Mouse (Mus musculus) MEL (cell line): ENCODE data around the gene Ip6k3. TPM values are rescaled to one million over a fixed set of nuclear protein-coding genes. Genes with fewer than 3 reads are reported as not detected.

Source experiments
- DNase-seq: peaks from one replicate; pipeline ENCODE4 v3.0.0; 2011; ENCODE audit warnings: low read depth, low spot score
- H3K27ac ChIP-seq: 2 replicates; pipeline ENCODE4 v1.5.1; 2012; ENCODE audit warnings: low read depth, mild to moderate bottlenecking, control low read depth, low read length, moderate library complexity; ENCODE audit not compliant: control insufficient read depth
- H3K27me3 ChIP-seq, 2 experiments: fragments of 150-350 bp in 1 of 2; sonication (generic) in 1 of 2; 2 replicates each; pipeline ENCODE4 v1.6.1; 2012; ENCODE audit warnings: low read length in 2 of 2, mild to moderate bottlenecking in 2 of 2, improper control_type of control experiment in 1 of 2, moderate library complexity in 1 of 2; ENCODE audit not compliant: insufficient read depth in 2 of 2, control insufficient read depth in 1 of 2
- H3K36me3 ChIP-seq, 2 experiments: 2 replicates each; pipeline ENCODE4 v1.6.1; 2012 to 2014; ENCODE audit warnings: low read length in 2 of 2, improper control_type of control experiment in 1 of 2, inconsistent platforms in 1 of 2, mild to moderate bottlenecking in 1 of 2; ENCODE audit not compliant: insufficient read depth in 2 of 2, control insufficient read depth in 1 of 2
- H3K4me1 ChIP-seq, 2 experiments: fragments of 150-350 bp in 1 of 2; sonication (generic) in 1 of 2; 2 replicates each; pipeline ENCODE4 v1.6.1; 2012; ENCODE audit warnings: low read length in 2 of 2, improper control_type of control experiment in 1 of 2, mild to moderate bottlenecking in 1 of 2; ENCODE audit not compliant: insufficient read depth in 2 of 2, control insufficient read depth in 1 of 2
- H3K4me3 ChIP-seq, 2 experiments: fragments of 150-350 bp in 1 of 2; sonication (generic) in 1 of 2; 2 replicates each; pipeline ENCODE4 v1.5.1; 2012; ENCODE audit warnings: low read depth in 2 of 2, low read length in 2 of 2, mild to moderate bottlenecking in 2 of 2, moderate library complexity in 2 of 2, control low read depth in 1 of 2, improper control_type of control experiment in 1 of 2; ENCODE audit not compliant: control insufficient read depth in 1 of 2, insufficient read depth in 1 of 2
- H3K79me2 ChIP-seq: 2 replicates; pipeline ENCODE4 v1.6.1; 2012; ENCODE audit warnings: mild to moderate bottlenecking, low read length, moderate library complexity; ENCODE audit not compliant: control insufficient read depth, poor library complexity, insufficient read depth
- H3K9ac ChIP-seq: 2 replicates; pipeline ENCODE4 v1.6.1; 2012; ENCODE audit warnings: low read depth, mild to moderate bottlenecking, control low read depth, low read length, moderate library complexity; ENCODE audit not compliant: control insufficient read depth, poor library complexity, severe bottlenecking
- H3K9me3 ChIP-seq: fragments of 150-350 bp; sonication (generic); replicated peaks from 2 replicates; pipeline ENCODE4 v1.6.1; 2012; ENCODE audit warnings: mild to moderate bottlenecking, low read length, improper control_type of control experiment, moderate library complexity; ENCODE audit not compliant: insufficient read depth
- CHD2 ChIP-seq: IDR thresholded peaks from 2 replicates; pipeline ENCODE4 v1.6.1; 2011; ENCODE audit warnings: low read length, improper control_type of control experiment
- CTCF ChIP-seq, 3 experiments: IDR thresholded peaks in 2 of 3; conservative IDR thresholded peaks in 1 of 3; 2 replicates each; pipeline ENCODE4 v1.5.1; 2011 to 2012; ENCODE audit warnings: low read length in 3 of 3, low read depth in 2 of 3, mild to moderate bottlenecking in 2 of 3, improper control_type of control experiment in 1 of 3, inconsistent platforms in 1 of 3, mixed read lengths in 1 of 3, moderate library complexity in 1 of 3; ENCODE audit not compliant: control insufficient read depth in 1 of 3, insufficient read depth in 1 of 3, poor library complexity in 1 of 3, severe bottlenecking in 1 of 3
- E2F4 ChIP-seq: IDR thresholded peaks from 2 replicates; pipeline ENCODE4 v1.6.1; 2011; ENCODE audit warnings: low read depth, low read length, improper control_type of control experiment, borderline replicate concordance
- EP300 ChIP-seq, 2 experiments: IDR thresholded peaks; 2 replicates each; pipeline ENCODE4 v1.6.1; 2011; ENCODE audit warnings: improper control_type of control experiment in 2 of 2, low read length in 2 of 2, low read depth in 1 of 2, mild to moderate bottlenecking in 1 of 2
- ETS1 ChIP-seq: IDR thresholded peaks from 2 replicates; pipeline ENCODE4 v1.6.1; 2012; ENCODE audit warnings: low read depth, mild to moderate bottlenecking, inconsistent platforms, low read length, improper control_type of control experiment, moderate library complexity
- HCFC1 ChIP-seq: IDR thresholded peaks from 2 replicates; pipeline ENCODE4 v1.6.1; 2012; ENCODE audit warnings: low read depth, mild to moderate bottlenecking, inconsistent platforms, low read length, improper control_type of control experiment, moderate library complexity
- JUND ChIP-seq: IDR thresholded peaks from 2 replicates; pipeline ENCODE4 v1.6.1; 2011; ENCODE audit warnings: low read depth, mild to moderate bottlenecking, improper control_type of control experiment, low read length
- KAT2A ChIP-seq: conservative IDR thresholded peaks from 2 replicates; pipeline ENCODE4 v1.6.1; 2012; ENCODE audit warnings: low read depth, low read length, improper control_type of control experiment, inconsistent platforms
- MAFK ChIP-seq: IDR thresholded peaks from 2 replicates; pipeline ENCODE4 v1.6.1; 2011; ENCODE audit warnings: low read depth, mild to moderate bottlenecking, low read length, improper control_type of control experiment, borderline replicate concordance
- MAX ChIP-seq: IDR thresholded peaks from 2 replicates; pipeline ENCODE4 v1.6.1; 2011; ENCODE audit warnings: low read length, improper control_type of control experiment
- MAZ ChIP-seq: IDR thresholded peaks from 2 replicates; pipeline ENCODE4 v1.6.1; 2012; ENCODE audit warnings: low read depth, mild to moderate bottlenecking, inconsistent platforms, low read length, improper control_type of control experiment
- MEF2A ChIP-seq: IDR thresholded peaks from 2 replicates; pipeline ENCODE4 v1.6.1; 2014; ENCODE audit warnings: low read depth, mild to moderate bottlenecking, inconsistent platforms, low read length, improper control_type of control experiment; ENCODE audit not compliant: poor library complexity, insufficient replicate concordance, severe bottlenecking; ENCODE audit errors: extremely low read depth
- POLR2A ChIP-seq, 2 experiments: IDR thresholded peaks; 2 replicates each; pipeline ENCODE4 v1.6.1; 2011 to 2012; ENCODE audit warnings: low read length in 2 of 2, mild to moderate bottlenecking in 2 of 2, control low read depth in 1 of 2, improper control_type of control experiment in 1 of 2, low read depth in 1 of 2, moderate library complexity in 1 of 2; ENCODE audit not compliant: control insufficient read depth in 1 of 2, insufficient read depth in 1 of 2, poor library complexity in 1 of 2
- POLR2AphosphoS2 ChIP-seq: IDR thresholded peaks from 2 replicates; pipeline ENCODE4 v1.6.1; 2011; ENCODE audit warnings: low read length, improper control_type of control experiment
- POLR2AphosphoS5 ChIP-seq: IDR thresholded peaks from 2 replicates; pipeline ENCODE4 v1.6.1; 2012; ENCODE audit warnings: low read depth, borderline replicate concordance, mild to moderate bottlenecking, inconsistent platforms, low read length, moderate library complexity, mixed read lengths
- RCOR1 ChIP-seq: IDR thresholded peaks from 2 replicates; pipeline ENCODE4 v1.6.1; 2012; ENCODE audit warnings: low read depth, mild to moderate bottlenecking, inconsistent platforms, low read length, improper control_type of control experiment
- SIN3A ChIP-seq: IDR thresholded peaks from 2 replicates; pipeline ENCODE4 v1.6.1; 2012; ENCODE audit warnings: low read length, improper control_type of control experiment, inconsistent platforms
- TBP ChIP-seq: IDR thresholded peaks from 2 replicates; pipeline ENCODE4 v1.8.0; 2011; ENCODE audit warnings: low read depth, low read length, improper control_type of control experiment
- TCF12 ChIP-seq: IDR thresholded peaks from 2 replicates; pipeline ENCODE4 v1.6.1; 2014; ENCODE audit warnings: low read depth, mild to moderate bottlenecking, inconsistent platforms, low read length, improper control_type of control experiment, moderate library complexity
- UBTF ChIP-seq: IDR thresholded peaks from 2 replicates; pipeline ENCODE4 v1.6.1; 2012; ENCODE audit warnings: low read depth, mild to moderate bottlenecking, inconsistent platforms, low read length, improper control_type of control experiment, moderate library complexity, borderline replicate concordance; ENCODE audit not compliant: insufficient read depth
- USF1 ChIP-seq: IDR thresholded peaks from 2 replicates; pipeline ENCODE4 v1.6.1; 2014; ENCODE audit warnings: low read depth, mild to moderate bottlenecking, inconsistent platforms, low read length, improper control_type of control experiment, moderate library complexity
- ZC3H11A ChIP-seq: IDR thresholded peaks from 2 replicates; pipeline ENCODE4 v1.6.1; 2012; ENCODE audit warnings: low read depth, mild to moderate bottlenecking, inconsistent platforms, low read length, improper control_type of control experiment
- ZKSCAN1 ChIP-seq: IDR thresholded peaks from 2 replicates; pipeline ENCODE4 v1.6.1; 2012; ENCODE audit warnings: low read depth, mild to moderate bottlenecking, inconsistent platforms, low read length, improper control_type of control experiment, moderate library complexity
- ZMIZ1 ChIP-seq: IDR thresholded peaks from 2 replicates; pipeline ENCODE4 v1.6.1; 2012; ENCODE audit warnings: low read depth, mild to moderate bottlenecking, inconsistent platforms, low read length, improper control_type of control experiment, moderate library complexity
- polyA plus RNA-seq, 2 experiments: library from polyadenylated mRNA; stranded (reverse) in 1 of 2; unstranded in 1 of 2; fragments of >175 nt in 1 of 2; fragments of >200 nt in 1 of 2; gene quantifications; 2 replicates each; pipeline versions ENCODE4 v1.2.1 to v1.2.4; 2012; ENCODE audit warnings: low replicate concordance in 2 of 2, low read depth in 1 of 2; ENCODE audit not compliant: insufficient read length in 2 of 2, insufficient read depth in 1 of 2, missing spikeins in 1 of 2
- total RNA-seq: library from RNA; depleted of rRNA; stranded (reverse); fragments of 300-350 nt; gene quantifications from 2 replicates; pipeline ENCODE4 v1.2.3, GENCODE M21; 2012

The Ip6k3 gene
- total and polyA plus RNA-seq, 3 experiments = not detected

DNA sequence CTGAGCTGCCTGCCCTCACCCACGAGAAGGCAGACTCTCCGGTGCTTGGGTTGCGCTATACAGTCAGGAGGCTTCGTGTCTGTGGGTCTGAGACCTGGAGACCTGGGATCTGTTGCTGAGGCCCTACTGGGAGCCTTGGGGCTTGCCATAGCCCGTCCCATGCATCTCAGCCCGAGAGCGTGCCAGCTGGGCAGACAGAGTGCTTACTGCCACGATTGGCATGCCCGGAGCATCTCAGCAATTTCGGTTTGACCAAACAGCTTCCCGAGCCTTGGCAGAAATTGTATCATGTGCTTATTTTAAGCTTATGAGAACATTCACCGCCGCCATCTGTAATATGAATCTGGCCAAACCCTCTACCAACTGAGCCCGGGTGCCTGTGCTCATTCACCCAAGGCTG is 13.3 kb downstream of the Ip6k3 start:
- no peak for DNase-seq
- H3K9ac ChIP-seq = no peak overlapping the region
- H3K4me3 ChIP-seq = no peak overlapping the region
- peaks cover 0 to 13% of the 10 kb centered on the region in 2 experiments; a peak in 2 of 4 replicates for H3K36me3 ChIP-seq
- TF ChIP-seq SIN3A = no peak
- TF ChIP-seq ZKSCAN1 = no peak
- TF ChIP-seq ETS1 = no peak
- no peak for TF ChIP-seq UBTF
- TF ChIP-seq ZMIZ1 = no peak
- TF ChIP-seq KAT2A = no peak
- no peak for TF ChIP-seq HCFC1
- TF ChIP-seq CTCF (IDR thresholded peaks at IDR 0.05 in 2 of 3, conservative IDR thresholded peaks at IDR 0.05 in 1 of 3; ENCODE audit: control insufficient read depth in 1 of 3, insufficient read depth in 1 of 3, low read depth in 2 of 3, low read length in 3 of 3, poor library complexity in 1 of 3, severe bottlenecking in 1 of 3) = no peak
- TF ChIP-seq MEF2A = no peak
- no peak for TF ChIP-seq POLR2AphosphoS5
- TF ChIP-seq TCF12 = no peak
- TF ChIP-seq MAX = no peak
- no peak for TF ChIP-seq MAZ
- no peak for TF ChIP-seq JUND
- TF ChIP-seq USF1 = no peak
- TF ChIP-seq POLR2AphosphoS2 = no peak
- no peak for TF ChIP-seq RCOR1
- no peak for TF ChIP-seq POLR2A (IDR thresholded peaks at IDR 0.05; ENCODE audit: control insufficient read depth in 1 of 2, insufficient read depth in 1 of 2, low read depth in 1 of 2, low read length in 2 of 2, poor library complexity in 1 of 2)
- TF ChIP-seq ZC3H11A = no peak
- H3K27me3 ChIP-seq = no peaks in the 10 kb centered on the region
- H3K27ac ChIP-seq = no peak overlapping the region
- no peaks in the 10 kb centered on the region for H3K9me3 ChIP-seq
- H3K79me2 ChIP-seq = no peaks in the 10 kb centered on the region
- peaks cover 7 to 17% of the 10 kb centered on the region in 2 experiments; a peak in 3 of 4 replicates for H3K4me1 ChIP-seq

DNA sequence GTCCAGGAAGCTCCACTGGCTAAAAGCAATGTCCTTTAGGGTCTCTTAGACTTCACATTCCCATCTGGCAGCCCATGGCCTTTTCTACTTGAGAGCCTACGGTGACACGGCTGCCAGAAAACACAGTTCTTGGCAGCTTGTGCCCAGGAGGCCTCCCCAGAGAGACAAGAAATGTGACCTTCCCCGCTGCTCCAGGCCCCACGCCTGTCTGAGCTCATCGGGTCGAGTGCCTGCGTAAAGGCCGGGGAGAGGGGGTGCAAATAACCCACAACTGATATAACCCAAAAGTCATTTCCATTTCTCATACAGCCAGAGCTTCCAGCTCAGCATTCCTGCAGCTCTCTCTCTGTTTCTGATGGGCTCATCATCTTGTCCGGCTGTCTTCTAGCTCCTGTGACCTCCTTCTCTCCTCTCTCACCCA is 13.8 kb downstream of the Ip6k3 start:
- H3K9me3 ChIP-seq = no peaks in the 10 kb centered on the region

More for the DNA sequence above, 13.8 kb downstream of the Ip6k3 start:
- Histone ChIP-seq H3K27me3 (no peaks in the 10 kb centered on the region), H3K9ac (peak overlapping the region; percentile 18), H3K36me3 (peaks cover 0 to 13% of the 10 kb centered on the region in 2 experiments; a peak in 2 of 4 replicates), H3K4me3 (no peak overlapping the region), H3K27ac (peak overlapping the region; percentile 68), H3K4me1 (peaks cover 7 to 17% of the 10 kb centered on the region in 2 experiments; a peak in 3 of 4 replicates), H3K79me2 (no peaks in the 10 kb centered on the region)
- TF ChIP-seq MAFK (no peak), SIN3A (no peak), EP300 (IDR thresholded peaks at IDR 0.05; ENCODE audit: low read depth in 1 of 2, low read length in 2 of 2) (no peak), CHD2 (no peak), TBP (no peak), MEF2A (no peak), E2F4 (no peak)
- no peak for DNase-seq
